Mouse (Mus musculus): ENCODE measurements around the gene Gjb5.
A peak's percentile ranks its signal among the peaks of the same experiment; 100 is the strongest.

GRCm38 (mm10) chr4:127317143-127317542 is 40.8 kb downstream of the Gjb5 start:
- TF ChIP-seq POLR2AphosphoS2 (IDR thresholded peaks at IDR 0.05; ENCODE audit: insufficient read length, low read depth) (no peak), POLR2A (IDR thresholded peaks at IDR 0.05; ENCODE audit: insufficient read length, low read depth) (no peak), CEBPB (IDR thresholded peaks at IDR 0.05; ENCODE audit: insufficient read depth, poor library complexity, severe bottlenecking) (no peak), MAX (IDR thresholded peaks at IDR 0.05; ENCODE audit: low read depth) (no peak), E2F4 (IDR thresholded peaks at IDR 0.05; ENCODE audit: insufficient read depth) (no peak), USF1 (IDR thresholded peaks at IDR 0.05; ENCODE audit: low read depth) (peak; percentile 34)

Data from myocyte (in vitro differentiated cells).